In genomic region chr5:53999461-53999770, GRCm38 (mm10) we compare ENCODE assay signal across 8 mouse cellular contexts. TPM values are rescaled to one million over a fixed set of nuclear protein-coding genes. Genes with fewer than 3 reads are reported as not detected.
A peak's percentile ranks its signal among the peaks of the same experiment; 100 is the strongest.
DNase-seq lines count a peak whose midpoint lies in the region; ATAC-seq lines count a peak whose summit lies in the region.

No protein-coding gene starts in this region.

- no peaks in the 10 kb centered on the region for H3K36me3 ChIP-seq in hindbrain, embryonic 16.5 days (ENCODE audit: control insufficient read depth, insufficient read depth, low read length)
- no peaks in the 10 kb centered on the region for H3K36me3 ChIP-seq in midbrain, embryonic 15.5 days (replicated peaks)

- peak overlapping the region; percentile 77 for H3K27ac ChIP-seq in brown adipose tissue, adult 24 weeks (replicated peaks; ENCODE audit: low read depth, low read length)
- peak overlapping the region; percentile 93 for H3K27ac ChIP-seq in hindbrain, embryonic 16.5 days (ENCODE audit: low read depth, low read length)
- peak overlapping the region; percentile 94 for H3K27ac ChIP-seq in midbrain, embryonic 15.5 days

- H3K9me3 ChIP-seq in hindbrain, embryonic 16.5 days (ENCODE audit: control insufficient read depth, low read length), result no peaks in the 10 kb centered on the region
- no peaks in the 10 kb centered on the region for H3K9me3 ChIP-seq in midbrain, embryonic 15.5 days

- 0% methylated on average over 6 of the region's 6 CpGs for WGBS in hindbrain, embryonic 16.5 days
- WGBS in midbrain, embryonic 15.5 days, result 1% methylated on average over 6 of the region's 6 CpGs

- no peaks in the 10 kb centered on the region for H3K4me1 ChIP-seq in brown adipose tissue, adult 24 weeks (ENCODE audit: control insufficient read depth, insufficient read depth, insufficient read length, low read length)
- H3K4me1 ChIP-seq in hindbrain, embryonic 16.5 days (ENCODE audit: control insufficient read depth, insufficient read depth, low read depth, low read length), result peaks cover 13% of the 10 kb centered on the region
- peaks cover 35% of the 10 kb centered on the region for H3K4me1 ChIP-seq in midbrain, embryonic 15.5 days

- no peak for ATAC-seq in hindbrain, embryonic 16.5 days
- ATAC-seq in midbrain, embryonic 15.5 days (replicated peaks), result no peak
- no peak for ATAC-seq in activated CD4-positive, CD25-positive, alpha-beta regulatory T cell, adult 4 months

- DNase-seq in kidney, adult 9 months, result peak; percentile 54
- no peak for DNase-seq in kidney, postnatal 4 days
- no peak for DNase-seq in right cerebral cortex, postnatal 36 days (ENCODE audit: low spot score in 2 of 2)
- DNase-seq in adrenal gland, adult 18-20 months (ENCODE audit: low spot score in 2 of 2), result no peak

- H3K4me2 ChIP-seq in hindbrain, embryonic 16.5 days (ENCODE audit: low read length), result peak overlapping the region; percentile 79
- H3K4me2 ChIP-seq in midbrain, embryonic 15.5 days, result peak overlapping the region; percentile 74

- H3K9ac ChIP-seq in hindbrain, embryonic 16.5 days (ENCODE audit: low read depth, low read length), result peak overlapping the region; percentile 93
- peak overlapping the region; percentile 95 for H3K9ac ChIP-seq in midbrain, embryonic 15.5 days

- peak overlapping the region; percentile 90 for H3K4me3 ChIP-seq in brown adipose tissue, adult 24 weeks (ENCODE audit: insufficient read depth, low read depth, low read length)
- H3K4me3 ChIP-seq in hindbrain, embryonic 16.5 days (ENCODE audit: low read length), result peak overlapping the region; percentile 94
- peak overlapping the region; percentile 98 for H3K4me3 ChIP-seq in midbrain, embryonic 15.5 days

- no peaks in the 10 kb centered on the region for H3K27me3 ChIP-seq in hindbrain, embryonic 16.5 days (replicated peaks; ENCODE audit: control insufficient read depth, insufficient read depth, low read length)
- no peaks in the 10 kb centered on the region for H3K27me3 ChIP-seq in midbrain, embryonic 15.5 days (replicated peaks)

RNA-seq across cellular contexts. Expression of gene Stim2, which starts 1.1 kb away (rescaled TPM):
- 10.8 and 12.6 TPM in 2 replicates for polyA plus RNA-seq in brown adipose tissue, adult 24 weeks (2012; ENCODE audit: insufficient read depth, insufficient read length, missing spikeins)
- polyA plus RNA-seq in hindbrain, embryonic 16.5 days (2015; fragmentation: Nextera tagmentation; extraction: Ambion mirVana), result 23.0 and 26.8 TPM in 2 replicates
- 27.2 and 27.6 TPM in 2 replicates for polyA plus RNA-seq in midbrain, embryonic 15.5 days (2015; fragmentation: Nextera tagmentation; extraction: Ambion mirVana)
- 10 to 100 TPM; 19.4 to 19.7 TPM for polyA plus RNA-seq in activated CD4-positive, CD25-positive, alpha-beta regulatory T cell, adult 4 months (2017; shearing (Covaris generic))
- 10 to 100 TPM; 27.5 to 28.7 TPM for total RNA-seq in adrenal gland, adult 18-20 months (2021)
